Mouse (Mus musculus) NIH3T3 (cell line): ENCODE data around the gene Zfp677.
"Not testable (repeated sequence)": the region's sequence is repeated elsewhere in the genome, so short reads cannot be mapped to it uniquely, and the experiment has no call there.

Experiments
- DNase-seq: peaks from one replicate; pipeline ENCODE4 v3.0.0-alpha.2; 2012; ENCODE audit warnings: low read depth

The Zfp677 gene

GRCm38 (mm10) chr17:21383391-21384056, at the start of gene Zfp677:
TSS of gene Zfp677 (plus strand) at chr17:21383748.
- DNase-seq, result peak; percentile 80

- DNase-seq, result not testable (repeated sequence)
Observed at GRCm38 (mm10) chr17:21368018-21368417, 15.5 kb upstream of the Zfp677 start.

GRCm38 (mm10) chr17:21369925-21370719, 13.4 kb upstream of the Zfp677 start:
- DNase-seq, result peak; percentile 41

- DNase-seq, result no peak
Observed at GRCm38 (mm10) chr17:21375311-21375710, 8.2 kb upstream of the Zfp677 start.

GRCm38 (mm10) chr17:21384057-21384411, 486 bp downstream of the Zfp677 start:
- DNase-seq, result peak; percentile 29

GRCm38 (mm10) chr17:21422664-21423599, 39.4 kb downstream of the Zfp677 start, which contains the start of gene Zfp54:
TSS of gene Zfp54 (plus strand) at chr17:21423227.
- peak; percentile 86 for DNase-seq

- DNase-seq, result peak; percentile 67
Observed at GRCm38 (mm10) chr17:21438806-21439400, 55.4 kb downstream of the Zfp677 start.
